Mouse (Mus musculus) T-cell, adult 2 months (primary cell): ENCODE measurements around the gene Gpsm3.

Experiments
- DNase-seq: peaks from one replicate; pipeline ENCODE4 v3.0.0; 2022; ENCODE audit warnings: low spot score

Gpsm3 gene

GRCm38 (mm10) chr17:34603375-34604060 lies 13.9 kb downstream of the Gpsm3 start, which contains the start of gene Rnf5:
Rnf5 (minus strand) TSS chr17:34603690.
- DNase-seq, result peak; percentile 99

GRCm38 (mm10) chr17:34604061-34604508 lies 14.5 kb downstream of the Gpsm3 start, which contains the start of gene Agpat1:
Agpat1 (plus strand) TSS chr17:34604262.
- peak; percentile 98 for DNase-seq

- DNase-seq, result no peak
These were observed 15.1 kb downstream of the Gpsm3 start for GRCm38 (mm10) chr17:34604511-34605237.

DNA sequence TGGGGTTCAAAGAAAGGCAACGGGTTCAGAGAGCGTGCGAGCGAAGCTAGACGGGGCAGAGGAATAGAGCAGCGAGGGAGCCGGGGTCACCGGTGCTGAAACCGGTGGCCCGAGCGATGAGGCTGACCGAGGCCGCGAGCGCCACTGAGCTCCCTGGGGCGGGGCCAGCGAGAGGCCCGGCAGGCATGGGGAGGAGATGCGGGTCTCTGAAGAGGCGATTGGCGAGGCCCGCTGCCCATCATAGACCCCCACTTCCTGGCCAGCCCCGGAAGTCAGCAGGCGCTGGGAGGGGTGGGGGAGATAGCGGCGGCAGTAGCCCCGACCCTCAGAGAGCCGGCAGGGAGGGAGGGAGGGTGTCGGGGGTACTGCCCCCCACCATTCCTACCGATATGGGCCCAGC lies 16.0 kb downstream of the Gpsm3 start:
- peak; percentile 88 for DNase-seq

DNA sequence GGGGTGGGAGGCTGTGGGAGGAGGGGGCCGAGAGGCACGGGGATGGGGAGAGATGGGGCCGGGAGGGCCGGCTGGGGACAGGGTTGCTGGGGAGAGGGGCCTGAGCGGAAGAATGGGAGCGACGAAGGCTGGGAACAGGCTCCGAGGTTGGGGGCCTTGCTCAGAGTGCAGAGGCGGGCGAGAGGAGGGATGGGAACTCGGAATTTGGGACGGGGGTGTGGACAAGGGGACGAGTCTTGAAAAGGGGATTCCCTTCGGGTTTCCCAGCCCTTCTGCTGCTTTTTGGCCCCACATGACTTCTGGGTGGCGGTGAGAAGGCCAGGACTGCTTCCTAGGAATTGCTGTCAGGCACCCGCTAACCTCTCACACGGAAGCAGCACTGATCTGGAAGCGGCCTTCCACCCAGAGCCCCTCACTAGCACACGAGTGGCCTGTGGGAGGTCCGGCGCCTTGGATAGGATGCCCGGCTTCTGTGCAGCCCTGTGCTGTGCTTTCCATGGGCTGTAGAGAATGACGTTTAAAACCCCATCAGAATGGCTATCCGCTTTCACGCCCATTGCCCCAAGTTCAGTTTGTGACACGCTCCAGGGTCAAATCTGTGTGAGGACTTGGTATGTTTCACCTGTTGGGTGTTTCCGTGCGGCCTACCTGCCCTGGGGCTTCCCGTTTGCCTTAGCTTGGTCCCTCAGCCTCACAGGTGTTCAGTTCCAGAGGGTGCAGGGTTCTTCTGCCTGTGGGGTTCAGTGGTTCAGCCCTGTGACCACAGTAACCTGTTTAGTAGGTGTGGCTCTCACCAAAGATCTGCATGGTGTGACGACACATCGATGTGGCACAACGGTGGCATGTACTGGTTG lies 16.8 kb downstream of the Gpsm3 start:
- peak; percentile 40 for DNase-seq

DNA sequence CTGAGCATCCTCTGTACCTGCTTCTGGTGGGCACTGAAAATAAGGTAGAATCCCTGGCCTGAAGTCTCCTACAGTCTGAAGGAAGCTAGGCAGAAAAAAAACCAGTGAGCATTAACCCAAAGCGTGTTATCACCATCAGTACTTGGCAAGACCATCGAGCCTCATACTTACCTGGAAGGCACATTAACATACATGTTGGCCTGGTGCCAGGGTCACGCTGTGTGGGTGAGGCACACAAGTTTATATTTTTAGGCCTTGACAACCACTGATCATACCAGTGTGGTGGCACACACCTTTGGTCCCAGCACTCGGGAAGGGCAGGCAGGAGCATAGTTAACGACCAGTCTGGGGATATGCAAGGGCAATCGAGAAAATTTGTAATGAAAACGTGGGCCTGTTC lies 18.4 kb downstream of the Gpsm3 start:
- no peak for DNase-seq

DNA sequence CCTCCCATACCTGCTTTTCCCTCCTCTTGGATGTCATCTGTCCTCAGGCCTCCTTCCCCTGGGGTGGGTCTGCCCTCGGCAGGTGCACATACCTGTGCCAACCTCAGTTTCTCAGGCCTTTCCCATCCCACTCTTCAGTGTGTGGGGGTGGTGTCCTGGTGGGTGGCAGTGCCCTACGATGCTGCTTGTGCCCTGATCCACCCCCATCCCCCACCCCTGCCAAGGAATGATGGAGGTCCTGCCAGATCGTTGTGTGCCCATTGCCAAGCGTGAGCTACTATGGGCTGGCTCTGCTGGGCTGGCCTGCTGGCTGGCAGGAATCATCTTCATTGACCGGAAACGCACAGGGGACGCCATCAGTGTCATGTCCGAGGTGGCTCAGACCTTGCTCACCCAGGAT lies 21.4 kb downstream of the Gpsm3 start:
- DNase-seq, result no peak

- DNase-seq, result no peak
These were observed 23.5 kb downstream of the Gpsm3 start for GRCm38 (mm10) chr17:34613054-34613645.

DNA sequence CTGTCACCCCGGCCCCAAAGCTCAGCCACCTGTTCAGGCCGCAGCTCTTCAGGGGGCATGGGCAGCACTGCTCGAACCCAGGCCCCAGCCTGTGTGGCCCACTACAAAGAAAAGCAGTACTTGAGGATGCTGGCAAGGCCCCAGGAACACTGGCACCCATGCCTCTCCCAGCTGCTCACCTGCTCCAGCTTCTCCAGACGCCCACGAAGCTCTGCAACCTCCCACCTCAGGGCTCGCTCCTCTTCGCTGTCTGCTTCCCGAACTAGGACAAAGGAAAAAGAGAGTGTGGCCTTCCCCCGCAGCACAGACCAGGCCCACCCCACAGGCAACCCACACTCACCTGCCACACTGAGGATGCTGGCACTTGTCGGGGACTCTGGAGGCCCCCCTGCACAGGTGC lies 24.2 kb downstream of the Gpsm3 start:
- DNase-seq, result no peak

GRCm38 (mm10) chr17:34615871-34616270 lies 26.3 kb downstream of the Gpsm3 start, which contains the start of gene Egfl8:
Egfl8 (minus strand) TSS chr17:34615971.
- no peak for DNase-seq

DNA sequence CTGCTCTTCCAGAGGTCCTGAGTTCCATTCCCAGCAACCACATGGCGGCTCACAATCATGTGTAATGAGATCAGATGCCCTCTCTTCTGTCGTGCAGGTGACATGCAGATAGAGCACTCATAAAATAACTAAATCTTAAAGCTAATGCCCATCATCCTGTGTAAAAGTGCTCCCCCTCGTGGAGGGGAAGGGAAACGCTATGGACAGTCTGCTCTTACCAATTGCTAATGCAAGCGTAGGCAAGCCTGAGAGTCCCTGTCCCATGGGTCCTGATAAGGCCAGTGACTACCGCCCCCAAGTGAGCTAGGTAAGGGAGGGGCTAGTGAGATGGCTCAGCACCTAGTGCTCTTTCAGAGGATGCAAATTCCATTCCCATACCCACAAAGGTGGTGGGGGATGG lies 29.4 kb downstream of the Gpsm3 start:
- peak; percentile 81 for DNase-seq

GRCm38 (mm10) chr17:34621006-34621405 lies 31.4 kb downstream of the Gpsm3 start:
- DNase-seq, result no peak

GRCm38 (mm10) chr17:34623161-34623560 lies 33.6 kb downstream of the Gpsm3 start:
- DNase-seq, result no peak

DNA sequence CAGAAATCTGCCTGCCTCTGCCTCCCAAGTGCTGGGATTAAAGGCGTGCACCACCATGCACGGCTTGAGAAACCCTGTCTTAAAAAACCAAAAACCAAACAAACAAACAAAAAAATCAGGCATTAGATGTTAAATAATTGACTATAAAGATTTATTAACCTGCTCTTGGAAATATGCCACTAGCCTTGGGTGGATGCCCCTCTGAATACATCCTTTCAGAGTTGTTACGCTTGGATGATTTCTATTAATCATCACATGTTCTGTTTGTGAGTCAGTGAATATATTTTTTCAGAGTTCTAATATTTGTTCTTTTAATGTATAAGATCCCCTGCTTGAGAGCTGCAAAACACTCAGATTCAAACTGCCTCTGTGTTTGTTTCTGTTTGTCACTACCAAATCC lies 35.4 kb downstream of the Gpsm3 start:
- no peak for DNase-seq

DNA sequence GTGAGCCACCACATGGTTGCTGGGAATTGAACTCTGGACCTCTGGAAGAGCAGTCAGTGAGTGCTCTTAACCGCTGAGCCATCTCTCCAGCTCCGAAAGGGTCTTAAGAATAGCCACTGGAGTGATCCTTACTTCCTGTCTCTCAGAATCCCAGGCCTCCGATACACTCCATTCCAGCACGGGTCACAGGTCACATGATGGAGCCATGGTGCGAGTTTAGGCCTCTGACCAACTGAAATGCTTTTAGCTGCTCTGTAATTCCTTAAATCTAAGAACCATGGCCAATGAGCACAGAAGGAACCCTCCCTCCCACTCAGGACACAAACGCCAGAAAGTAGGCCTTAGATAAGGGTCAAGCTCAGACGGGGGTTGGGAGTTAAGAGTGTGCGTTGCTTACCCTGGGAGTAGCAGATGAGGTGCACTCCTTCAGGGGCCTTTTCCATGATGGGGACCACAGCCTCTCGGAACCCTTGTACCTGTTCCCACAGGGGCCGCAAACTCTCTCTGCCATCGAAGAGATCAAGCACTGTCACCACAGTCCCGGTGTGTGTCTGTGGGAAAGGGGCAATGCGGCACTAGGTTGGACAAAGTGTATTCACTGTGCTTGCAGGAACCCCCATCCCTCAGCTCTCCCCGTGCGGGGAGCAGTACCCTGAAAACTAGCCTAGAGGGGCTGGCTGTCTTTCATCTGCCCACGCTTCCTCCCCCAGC lies 36.6 kb downstream of the Gpsm3 start:
- DNase-seq, result no peak

DNA sequence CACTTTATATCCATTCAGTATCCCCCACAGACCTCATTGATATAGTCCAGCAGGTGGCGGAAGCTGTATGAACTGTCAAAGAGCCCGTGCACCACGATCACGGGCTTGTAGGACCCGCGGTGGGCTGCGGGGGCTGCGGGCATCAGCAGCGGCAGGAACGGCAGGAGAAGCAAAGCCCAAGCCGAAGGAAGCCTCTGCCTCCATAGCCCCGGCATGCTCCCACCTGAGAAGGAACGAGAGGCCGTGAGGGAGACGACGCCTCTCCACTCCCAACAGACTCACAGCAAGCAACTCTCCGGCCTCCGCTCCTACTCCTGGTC lies 37.1 kb downstream of the Gpsm3 start:
- DNase-seq, result no peak

DNA sequence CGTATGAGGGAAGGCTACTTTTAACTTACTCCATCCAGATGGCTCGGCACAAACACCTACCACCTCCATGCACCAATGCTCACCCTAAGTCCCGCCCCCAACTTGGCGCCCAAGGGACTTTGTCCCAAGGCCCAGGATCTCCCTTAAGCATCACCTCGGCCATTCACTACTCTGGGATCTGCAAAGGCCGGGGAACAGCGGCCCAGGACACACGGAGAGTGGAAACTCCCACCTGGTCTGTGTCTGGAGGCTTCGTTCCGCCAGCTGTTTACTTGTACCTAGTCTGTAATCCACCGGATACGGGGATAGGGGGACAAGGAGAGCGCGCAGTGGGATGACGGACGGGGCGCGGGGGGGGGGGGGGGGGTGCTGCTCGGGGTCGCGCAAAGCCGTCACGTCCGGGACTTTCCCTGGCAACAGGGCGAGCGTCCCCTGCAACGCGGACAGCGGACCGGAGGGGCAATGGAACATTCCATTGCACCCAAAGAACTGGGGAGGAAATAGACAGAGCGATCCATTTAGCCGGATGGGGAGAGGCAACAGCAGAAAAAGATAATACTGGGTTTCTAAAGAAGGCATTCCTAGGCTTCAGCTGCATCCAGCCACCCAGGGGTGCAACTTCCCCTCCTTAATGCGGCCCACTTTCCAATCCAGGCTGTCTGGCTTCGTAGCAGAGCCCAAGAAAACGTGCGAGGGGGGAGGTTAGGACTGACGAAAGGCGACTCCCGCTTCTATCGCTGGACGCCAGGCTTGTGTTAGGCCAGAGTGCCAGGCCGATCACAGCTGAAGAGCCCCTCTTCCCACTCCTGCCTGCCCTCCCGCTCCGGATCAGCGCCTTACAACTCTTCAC lies 37.7 kb downstream of the Gpsm3 start:
- DNase-seq, result peak; percentile 86

DNA sequence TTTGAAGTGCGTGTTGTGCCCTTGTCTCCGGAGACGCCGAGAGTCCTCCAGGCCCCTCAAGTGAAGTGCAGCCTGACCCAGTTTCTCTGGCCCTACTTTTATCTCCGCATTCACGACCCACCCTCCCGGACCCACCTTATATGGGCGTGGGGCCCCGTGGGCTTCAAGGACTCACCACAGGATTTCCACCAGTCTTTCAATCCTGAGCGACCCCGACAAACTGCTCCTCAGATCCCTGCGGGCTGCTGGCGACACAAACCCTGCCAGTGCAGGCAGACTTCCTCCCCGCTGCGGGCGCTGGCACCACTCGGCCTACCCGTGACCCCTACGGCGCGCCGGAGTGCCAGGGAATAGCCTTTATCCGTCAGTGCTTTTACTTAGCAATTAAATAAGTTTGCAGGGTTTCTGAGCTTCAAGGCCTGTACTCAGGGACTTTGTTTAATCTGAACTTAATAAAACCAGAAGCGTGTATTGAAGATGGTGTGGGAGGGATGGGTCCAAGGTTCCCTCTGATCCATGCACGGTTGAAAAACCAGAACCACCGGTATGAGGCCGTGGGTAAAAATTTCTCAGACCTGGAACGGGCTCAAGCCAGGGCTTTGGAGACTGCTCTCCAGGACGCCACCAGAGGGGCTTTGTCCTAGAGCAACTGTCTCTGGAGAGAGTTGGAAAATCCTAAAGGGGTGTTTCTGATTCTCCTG lies 38.5 kb downstream of the Gpsm3 start, which contains the start of gene Ppt2:
Gene Ppt2 (minus strand): TSS at position 568 of the 701 bp plus-strand sequence.
- peak; percentile 21 for DNase-seq

DNA sequence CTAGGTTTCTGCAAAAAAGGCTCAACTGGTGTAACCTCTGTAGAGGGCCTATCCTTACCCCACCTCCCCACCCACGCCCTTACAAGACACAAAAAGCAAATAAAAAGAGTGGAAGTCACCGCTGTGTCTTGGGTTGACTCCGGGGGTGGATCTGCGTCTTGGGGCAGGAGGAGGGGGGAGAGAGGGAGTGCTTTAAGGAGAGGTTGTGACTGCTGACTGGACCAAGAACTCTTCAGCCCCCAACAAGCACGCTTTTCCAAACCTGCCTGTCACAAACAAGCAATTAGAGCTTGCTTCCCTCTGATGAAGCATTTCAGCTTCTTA lies 39.0 kb downstream of the Gpsm3 start:
- no peak for DNase-seq

GRCm38 (mm10) chr17:34629221-34629751 lies 39.7 kb downstream of the Gpsm3 start, which contains the start of gene Prrt1:
Prrt1 (plus strand) TSS chr17:34629533.
- DNase-seq, result no peak
